Mouse (Mus musculus) embryo, embryonic 10 days (tissue): ENCODE measurements around the gene Cts6.
A peak's percentile ranks its signal among the peaks of the same experiment; 100 is the strongest.
"Not testable (repeated sequence)": the region's sequence is repeated elsewhere in the genome, so short reads cannot be mapped to it uniquely, and the experiment has no call there.

Experiments
- DNase-seq: peaks from one replicate; pipeline ENCODE4 v3.0.0-alpha.2; 2015; ENCODE audit warnings: low spot score

Gene Cts6

GRCm38 (mm10) chr13:61203310-61203709 lies at the start of gene Cts6:
TSS of gene Cts6 (minus strand) at chr13:61203410.
- DNase-seq, result no peak

DNA sequence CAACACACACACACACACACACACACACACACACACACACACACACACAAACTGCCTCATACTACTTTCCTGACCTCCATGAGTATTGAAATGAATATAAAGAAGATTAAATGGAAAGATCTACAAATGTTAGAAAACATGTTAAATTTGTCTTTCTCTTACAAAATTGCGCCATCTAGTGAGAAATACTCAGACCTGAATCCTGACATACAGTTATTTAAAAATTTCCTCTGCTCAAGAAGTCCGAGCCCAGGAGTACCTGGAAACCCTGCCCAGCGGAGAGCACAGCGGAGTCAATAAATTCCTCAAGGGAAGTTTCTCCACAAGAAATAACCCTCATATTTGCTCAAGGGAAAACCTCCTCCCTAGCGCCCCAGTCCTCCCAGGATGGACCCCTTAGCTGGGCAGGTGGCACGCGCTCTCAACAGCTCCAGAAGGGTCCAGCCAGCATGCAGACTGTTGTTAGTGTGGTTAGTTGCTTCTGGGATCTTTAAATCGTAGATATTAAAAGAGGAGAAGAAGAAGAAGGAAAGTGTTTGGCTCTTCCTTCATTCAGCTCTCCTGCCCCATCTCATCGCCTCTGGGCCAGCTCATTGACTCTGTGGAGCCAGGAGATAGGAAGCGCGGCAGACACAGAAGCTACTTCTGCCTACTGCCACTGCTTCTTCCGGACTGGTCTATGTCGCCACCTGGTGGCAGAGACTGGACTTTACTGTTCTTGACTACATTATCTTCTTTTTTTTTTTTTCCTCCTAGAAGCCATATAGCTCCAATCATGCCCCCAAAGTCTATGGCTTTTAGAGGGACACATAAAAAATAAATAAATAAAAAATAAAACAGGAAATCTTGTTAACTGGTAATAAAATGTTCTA lies 38.1 kb upstream of the Cts6 start:
- DNase-seq, result peak; percentile 72

GRCm38 (mm10) chr13:61185151-61185933 lies 17.9 kb downstream of the Cts6 start:
- DNase-seq, result not testable (repeated sequence)

- DNase-seq, result no peak
Observed at GRCm38 (mm10) chr13:61164622-61165021, 38.6 kb downstream of the Cts6 start.

DNA sequence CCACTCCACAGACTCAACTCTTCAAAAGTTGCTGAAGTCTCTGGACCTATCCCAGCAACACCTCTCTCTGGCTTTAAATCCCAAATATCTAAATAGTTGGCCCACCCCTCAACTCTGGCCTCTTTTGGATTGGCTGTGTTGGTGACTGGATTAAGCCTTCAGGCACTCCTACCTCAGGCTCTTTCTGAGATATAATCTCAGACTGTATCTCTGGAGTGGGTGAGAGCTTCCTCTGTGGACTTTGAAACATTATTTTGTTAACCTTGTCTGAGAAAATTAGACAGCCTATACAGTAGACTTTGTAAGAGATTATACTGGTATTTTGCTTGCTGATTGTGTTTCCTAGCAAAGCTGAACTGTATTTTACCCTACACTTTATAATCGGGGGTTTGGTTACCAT lies 39.1 kb downstream of the Cts6 start, which contains the start of gene Ctsr:
TSS of gene Ctsr (minus strand) at position 101 of the 400 bp plus-strand sequence.
- no peak for DNase-seq
